Mouse (Mus musculus) cerebellum, adult 9-10 months (tissue): ENCODE data around the gene Kynu.
A peak's percentile ranks its signal among the peaks of the same experiment; 100 is the strongest.

Experiments
- DNase-seq: peaks from one replicate; pipeline ENCODE4 v3.0.0; 2022

Gene Kynu

DNA sequence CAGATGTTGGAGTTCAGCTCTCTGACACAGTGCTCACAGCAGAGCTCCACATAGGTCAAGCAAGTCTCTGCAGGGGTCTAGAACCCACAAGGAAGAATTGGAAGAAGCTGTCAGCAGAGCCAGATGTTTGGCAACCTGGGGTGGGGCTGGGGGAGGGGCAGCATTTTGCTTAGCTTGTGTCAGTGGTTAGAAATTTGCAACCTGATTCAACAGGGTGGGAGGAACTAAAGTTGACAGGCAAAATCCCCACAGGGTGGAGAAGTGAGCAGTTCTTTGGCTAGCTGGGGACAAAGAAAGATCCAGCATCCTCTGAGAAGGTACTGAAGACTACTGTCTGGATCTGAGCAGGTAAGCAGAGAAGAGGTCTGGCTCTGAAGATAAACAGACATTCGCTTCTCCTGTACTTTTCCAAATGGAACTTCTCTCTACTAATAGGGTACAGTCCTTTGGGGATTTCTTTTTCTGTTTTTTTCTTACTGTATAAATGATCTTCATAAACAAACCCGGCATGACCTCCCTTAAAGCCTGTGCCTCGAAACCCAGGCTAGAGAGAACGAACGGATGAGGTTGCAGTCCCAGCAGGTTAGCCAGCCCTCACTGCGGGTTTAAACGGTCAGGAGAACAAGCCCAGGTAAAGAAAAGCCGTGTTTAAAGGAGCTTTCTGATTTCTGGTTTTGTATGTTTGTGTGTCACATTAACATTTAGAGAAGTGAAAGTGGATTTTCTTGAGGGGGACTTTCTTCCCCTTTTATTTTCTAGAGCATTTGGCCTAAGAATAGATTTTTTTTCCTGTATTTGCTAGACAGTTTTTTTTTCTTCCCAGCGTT, at the start of gene Kynu:
Gene Kynu, plus strand, starts transcription at position 268 of the 827 bp plus-strand sequence.
- no peak for DNase-seq

GRCm38 (mm10) chr2:43506182-43506581, 48.9 kb upstream of the Kynu start:
- no peak for DNase-seq

GRCm38 (mm10) chr2:43513852-43514251, 41.3 kb upstream of the Kynu start:
- DNase-seq, result no peak

DNA sequence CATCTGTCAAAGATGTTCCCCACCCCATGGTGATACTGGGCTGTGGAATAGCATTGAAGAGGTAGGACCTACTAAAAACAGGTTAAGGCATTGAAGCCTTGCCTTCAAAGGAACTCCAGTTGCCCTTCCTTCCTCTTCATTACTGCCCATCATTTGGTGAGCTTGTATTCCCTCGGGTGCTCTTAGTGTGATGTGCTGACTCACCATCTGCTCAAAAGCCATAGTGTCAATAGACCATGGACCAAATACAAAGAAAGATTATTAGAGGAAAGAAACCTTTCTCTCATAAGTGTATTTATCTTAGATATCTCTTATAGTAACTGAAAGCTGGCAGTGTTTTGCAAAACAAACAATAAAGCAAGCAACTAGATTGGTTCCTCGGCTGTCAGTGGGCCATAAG, 20.7 kb upstream of the Kynu start:
- DNase-seq, result no peak

DNA sequence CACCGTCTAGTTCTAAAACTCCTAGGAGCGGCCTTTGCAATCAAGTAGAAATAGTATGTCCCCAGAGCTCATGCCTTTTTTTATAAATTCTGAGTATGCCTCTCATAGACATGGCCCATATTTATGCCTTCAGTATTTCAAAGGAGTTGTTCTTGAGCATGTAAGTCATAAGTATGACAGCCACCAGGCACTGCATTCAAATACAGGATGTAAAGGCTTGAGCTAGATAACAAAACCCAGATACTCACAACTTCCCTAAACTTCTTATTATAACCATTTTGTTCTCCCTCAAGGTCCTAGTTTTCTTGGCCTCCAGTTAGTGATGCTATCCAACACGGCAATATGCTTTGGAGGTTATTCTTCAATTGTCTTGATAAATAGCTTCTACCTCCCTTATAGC, 12.5 kb upstream of the Kynu start:
- no peak for DNase-seq

GRCm38 (mm10) chr2:43545665-43546064, 9.5 kb upstream of the Kynu start:
- DNase-seq, result no peak

- no peak for DNase-seq
Observed at GRCm38 (mm10) chr2:43546448-43546847, 8.7 kb upstream of the Kynu start.

DNA sequence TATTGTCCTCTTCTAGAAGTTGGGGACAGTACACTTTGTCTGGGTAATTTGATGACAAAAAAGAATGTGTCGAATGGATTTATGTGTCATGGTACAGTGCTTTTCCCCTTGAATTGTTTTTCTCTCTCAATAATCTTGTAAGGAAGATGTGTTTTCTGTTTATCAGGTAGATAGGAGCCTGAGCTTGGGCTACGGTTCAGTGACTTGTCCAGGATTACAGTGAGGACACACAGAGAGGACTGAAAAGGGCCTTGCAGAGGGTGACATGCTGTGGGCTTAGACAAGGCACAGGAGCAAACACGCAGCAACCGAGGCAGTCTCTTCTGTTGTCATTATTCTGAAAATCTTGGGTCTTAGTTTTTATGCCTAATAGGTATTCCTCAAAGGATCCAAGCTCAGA, 913 bp upstream of the Kynu start:
- no peak for DNase-seq

DNA sequence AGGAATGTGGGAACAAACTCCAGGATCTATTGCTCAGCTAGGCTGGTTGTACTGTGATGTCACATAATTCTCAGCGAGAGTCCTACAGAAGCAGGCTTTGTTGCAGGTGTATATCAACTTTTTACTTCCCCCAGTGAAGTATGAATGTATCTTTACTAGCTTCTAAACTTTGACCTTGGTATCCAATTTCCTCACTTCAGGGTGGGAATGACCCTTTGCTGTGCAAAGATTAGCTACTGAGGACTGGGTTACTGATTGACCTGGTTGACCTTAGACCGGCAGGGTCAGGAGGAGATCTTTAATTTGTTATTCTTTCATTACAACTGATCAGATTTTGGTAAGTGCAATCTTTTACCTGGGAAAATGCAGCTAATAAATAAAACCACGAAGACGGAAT, 758 bp downstream of the Kynu start:
- no peak for DNase-seq

DNA sequence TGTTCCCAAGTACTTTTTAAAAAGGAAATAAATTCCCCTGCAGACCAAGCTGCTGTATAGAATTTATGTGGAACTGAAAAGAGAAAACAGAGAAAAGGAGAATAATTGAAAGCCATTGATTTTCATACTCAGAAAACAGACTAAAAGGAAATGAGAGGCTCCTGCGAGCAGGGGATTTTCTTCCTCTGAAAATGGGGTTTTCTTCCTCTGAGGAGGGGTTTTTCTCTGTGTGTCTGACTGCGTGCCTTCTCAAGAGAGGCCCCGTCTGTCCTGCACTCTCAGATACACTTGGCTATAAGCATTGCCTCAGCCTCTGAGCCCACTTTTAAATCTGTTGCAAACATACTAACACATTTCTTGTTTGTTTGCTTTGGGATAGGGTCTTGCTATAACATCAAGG, 1.9 kb downstream of the Kynu start:
- no peak for DNase-seq

DNA sequence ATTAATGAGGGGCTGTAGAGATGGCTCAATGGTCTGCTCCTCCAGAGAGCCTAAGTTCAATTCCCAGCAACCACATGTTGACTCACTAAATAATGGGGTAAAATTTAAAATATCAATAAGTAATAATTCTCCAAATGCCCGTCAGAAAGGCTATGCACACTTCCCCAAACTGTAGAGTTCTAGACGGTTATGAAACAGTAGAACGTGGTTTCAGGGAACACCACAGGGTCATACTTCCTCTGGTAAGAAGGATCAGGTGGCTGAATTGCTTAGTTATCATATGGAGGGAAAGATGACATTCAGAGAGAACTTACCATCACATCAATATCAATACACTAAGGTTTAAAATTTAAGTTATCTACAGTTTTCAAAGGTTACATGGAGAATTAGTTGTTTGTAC, 6.1 kb downstream of the Kynu start:
- DNase-seq, result no peak

DNA sequence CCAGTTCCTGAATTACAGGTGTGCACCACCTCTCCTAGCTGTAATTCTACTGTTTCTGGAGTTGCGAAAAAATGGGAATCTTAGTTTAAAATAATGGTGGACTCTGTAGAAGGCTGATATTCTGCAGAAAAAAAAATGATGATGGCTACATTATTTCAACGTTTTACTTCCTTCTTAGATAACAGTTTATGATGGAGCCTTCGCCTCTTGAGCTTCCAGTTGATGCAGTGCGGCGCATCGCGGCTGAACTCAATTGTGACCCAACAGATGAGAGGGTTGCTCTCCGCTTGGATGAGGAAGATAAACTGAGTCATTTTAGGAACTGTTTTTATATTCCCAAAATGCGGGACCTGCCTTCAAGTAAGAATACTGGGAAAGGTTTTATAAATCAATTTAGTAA, 7.7 kb downstream of the Kynu start:
- DNase-seq, result no peak

DNA sequence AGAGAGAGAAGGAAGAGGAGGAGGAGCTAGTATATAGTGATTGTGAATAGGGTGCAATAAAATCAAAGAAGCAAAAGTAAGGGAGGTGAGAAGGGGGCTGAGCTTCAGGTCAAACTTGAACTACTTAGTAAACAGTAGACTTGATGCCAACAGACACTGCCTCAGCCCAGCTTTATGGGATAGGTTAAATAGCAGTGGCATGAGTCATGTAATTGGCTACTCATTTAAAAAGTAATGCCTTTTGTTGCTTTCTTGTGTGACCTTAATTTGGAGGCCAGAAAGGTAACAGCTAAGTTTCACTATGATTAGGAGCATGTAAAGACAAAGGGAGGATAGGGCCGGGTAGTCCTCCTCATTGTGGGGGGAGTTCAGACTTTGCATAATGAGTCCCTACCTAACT, 13.3 kb downstream of the Kynu start:
- DNase-seq, result no peak

DNA sequence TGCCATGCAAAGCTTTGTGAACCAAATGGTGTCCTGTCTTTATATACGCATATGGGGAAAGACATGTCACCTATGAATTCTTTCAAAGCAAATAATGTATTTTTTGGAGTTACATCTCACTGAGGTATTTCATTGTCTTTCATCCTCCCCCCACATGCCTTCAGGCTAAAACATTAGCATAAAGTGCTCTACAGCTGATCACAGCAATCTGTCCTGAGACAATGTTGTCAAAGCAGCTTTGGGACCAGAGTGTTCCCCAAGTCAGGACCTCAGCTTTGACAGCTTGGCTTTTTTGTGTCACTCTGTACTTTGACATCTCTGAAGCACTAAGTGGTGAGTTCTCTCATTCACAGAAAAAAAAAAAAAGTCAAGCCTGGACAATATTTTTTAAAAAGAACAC, 18.4 kb downstream of the Kynu start:
- no peak for DNase-seq

DNA sequence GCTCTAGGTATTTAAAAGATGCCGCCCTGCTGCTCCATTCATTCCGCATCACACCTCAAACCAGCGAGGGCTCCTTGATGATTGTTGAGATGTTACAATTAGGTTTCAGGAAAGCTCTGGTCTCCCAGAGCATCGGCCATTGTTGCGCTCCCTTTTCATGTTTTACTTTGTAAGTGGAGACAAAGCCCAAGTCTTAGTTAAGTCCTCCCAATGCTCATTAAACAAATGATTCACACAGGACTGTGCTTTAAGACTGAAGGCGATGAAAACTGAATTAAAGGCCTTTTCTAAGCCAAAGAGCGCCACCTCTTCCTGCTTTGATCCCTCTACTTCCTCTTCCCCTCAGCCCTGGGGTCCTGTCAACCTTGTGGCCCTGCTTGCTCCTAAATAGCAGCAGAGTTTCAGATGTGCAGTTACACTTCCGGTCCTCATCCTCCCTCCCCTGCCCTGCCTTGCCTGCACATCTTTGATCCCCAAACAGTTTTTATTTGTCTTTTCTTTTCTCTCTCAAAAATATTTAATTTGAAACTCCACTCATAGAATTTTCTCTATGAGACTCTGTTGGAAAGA, 28.2 kb downstream of the Kynu start:
- DNase-seq, result no peak

GRCm38 (mm10) chr2:43585508-43585907, 30.4 kb downstream of the Kynu start:
- DNase-seq, result no peak

- DNase-seq, result no peak
Observed at GRCm38 (mm10) chr2:43587832-43588231, 32.7 kb downstream of the Kynu start.

DNA sequence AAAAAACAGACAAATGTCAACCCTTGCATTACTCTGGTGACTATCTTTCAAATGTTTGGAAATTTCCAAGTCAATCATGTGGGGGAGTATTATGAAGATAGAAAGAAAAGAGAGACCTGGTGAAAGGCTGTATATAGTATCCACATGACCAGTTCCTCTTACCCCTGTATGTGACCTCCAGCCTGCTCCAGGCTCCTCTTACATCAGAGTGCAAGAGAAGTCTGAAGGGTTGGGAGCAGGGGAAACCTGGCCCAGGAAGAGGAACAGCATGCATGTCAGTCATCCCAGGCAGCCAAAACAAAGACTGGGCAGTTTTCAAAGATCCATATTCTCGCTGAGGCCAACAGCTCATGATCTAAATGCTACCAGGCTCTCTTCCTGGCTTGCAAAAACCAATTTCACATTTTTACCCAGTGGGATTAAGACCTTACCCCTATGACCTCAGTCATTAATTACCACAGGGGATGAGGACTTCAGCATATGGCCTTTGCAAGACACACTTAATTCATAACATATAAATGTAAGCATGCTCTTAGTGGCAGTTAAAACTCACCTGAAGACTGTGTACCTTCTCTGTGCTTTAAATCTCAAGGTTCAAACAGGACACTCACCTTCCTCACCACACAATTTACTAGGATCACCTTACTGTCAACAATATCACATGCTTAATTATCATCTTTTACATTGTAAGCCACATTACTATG, 37.0 kb downstream of the Kynu start:
- DNase-seq, result no peak

DNA sequence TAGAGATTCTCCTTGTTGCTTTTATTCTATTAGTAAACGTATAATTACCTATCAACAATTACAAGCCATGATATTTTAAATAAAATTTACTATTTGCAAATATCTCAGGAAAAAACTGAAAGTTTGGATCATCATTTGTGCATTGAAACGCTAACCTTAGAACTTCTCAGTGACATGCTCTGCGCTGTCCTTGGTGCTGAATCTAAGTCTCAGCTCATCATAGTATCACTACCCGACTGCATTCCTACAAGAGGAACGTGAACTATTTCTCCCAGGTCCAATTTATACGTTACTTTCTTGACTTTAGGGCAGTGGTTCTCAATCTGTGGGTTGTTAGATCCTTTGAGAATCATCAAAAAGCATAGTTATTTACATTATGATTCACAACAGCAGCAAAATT, 58.4 kb downstream of the Kynu start:
- DNase-seq, result no peak

GRCm38 (mm10) chr2:43621140-43621539, 66.0 kb downstream of the Kynu start:
- no peak for DNase-seq

GRCm38 (mm10) chr2:43622844-43623243, 67.7 kb downstream of the Kynu start:
- DNase-seq, result no peak

- no peak for DNase-seq
Observed at GRCm38 (mm10) chr2:43631786-43632185, 76.7 kb downstream of the Kynu start.

DNA sequence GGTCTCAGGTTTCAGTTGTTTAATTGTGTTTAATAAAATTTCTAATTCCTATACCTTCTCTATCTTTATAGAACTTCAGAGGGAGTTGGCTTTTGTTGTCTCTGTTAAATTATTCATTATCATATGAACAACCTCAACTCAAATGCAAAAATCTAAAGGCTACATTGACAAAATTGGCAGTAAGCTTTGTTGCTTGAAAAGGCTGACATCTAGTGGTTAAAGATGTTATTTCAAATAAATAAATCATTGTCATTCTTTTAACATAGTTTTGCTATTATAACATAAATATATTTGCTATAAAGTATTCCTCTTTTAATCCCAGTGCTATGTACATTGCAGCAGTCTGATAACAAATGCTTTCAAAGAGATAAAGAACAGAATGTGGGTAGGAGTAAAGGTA, 81.4 kb downstream of the Kynu start:
- peak; percentile 3 for DNase-seq

DNA sequence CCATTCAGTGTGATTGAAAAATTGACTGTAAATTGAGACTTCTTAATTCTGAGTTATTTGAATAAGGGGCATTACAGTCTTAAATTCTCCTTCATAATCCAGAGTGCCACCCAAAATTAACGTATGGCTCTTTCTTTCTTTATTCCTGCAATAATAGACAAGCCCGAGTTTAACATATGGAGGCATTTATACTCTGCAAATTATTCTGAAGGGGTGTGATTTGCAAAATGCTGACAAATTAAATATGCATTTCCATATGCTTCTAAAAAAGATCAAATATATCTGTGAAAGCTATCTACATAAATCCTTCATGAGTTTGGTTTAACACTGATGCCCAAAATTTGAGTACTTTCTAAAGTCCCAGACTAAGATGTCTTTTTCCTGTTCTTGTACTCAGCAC, 91.8 kb downstream of the Kynu start:
- no peak for DNase-seq
